Mouse (Mus musculus) testis, adult 2 months (tissue): ENCODE measurements at regions not wholly inside any gene's neighbourhood (a gene's known extent, or its start where the extent isn't known, plus 50 kb on each side); places are given as distances from the start of the nearest gene placed in this dataset.

Experiments used
- H3K27ac ChIP-seq: fragments of 200-500 bp; 2 replicates; pipeline ENCODE4 v1.5.1; 2012; ENCODE audit warnings: low read depth, low read length; ENCODE audit not compliant: control insufficient read depth, insufficient read depth
- H3K27me3 ChIP-seq: fragments of 200-500 bp; 2 replicates; pipeline ENCODE4 v1.6.1; 2012; ENCODE audit warnings: mild to moderate bottlenecking, low read length, moderate library complexity; ENCODE audit not compliant: control insufficient read depth, insufficient read depth
- H3K36me3 ChIP-seq: fragments of 200-500 bp; 2 replicates; pipeline ENCODE4 v1.6.1; 2012; ENCODE audit warnings: mild to moderate bottlenecking, low read length; ENCODE audit not compliant: control insufficient read depth, insufficient read depth
- H3K4me1 ChIP-seq: fragments of 200-500 bp; 2 replicates; pipeline ENCODE4 v1.6.1; 2012; ENCODE audit warnings: low read length; ENCODE audit not compliant: control insufficient read depth, insufficient read depth
- H3K4me3 ChIP-seq: fragments of 200-500 bp; 2 replicates; pipeline ENCODE4 v1.5.1; 2012; ENCODE audit warnings: low read depth, mild to moderate bottlenecking, low read length, moderate library complexity, mixed read lengths; ENCODE audit not compliant: control insufficient read depth
- CTCF ChIP-seq: fragments of 200-500 bp; IDR thresholded peaks from 2 replicates; pipeline ENCODE4 v1.5.1; 2012; ENCODE audit warnings: low read depth, mild to moderate bottlenecking, inconsistent platforms, low read length, moderate library complexity; ENCODE audit not compliant: control insufficient read depth, insufficient read depth, insufficient replicate concordance
- POLR2A ChIP-seq: fragments of 200-500 bp; IDR thresholded peaks from 2 replicates; pipeline ENCODE4 v1.6.1; 2012; ENCODE audit warnings: low read depth, mild to moderate bottlenecking, inconsistent platforms, low read length, moderate library complexity; ENCODE audit not compliant: control insufficient read depth

GRCm38 (mm10) chr8:35935034-35935433 lies 169.4 kb downstream of the Gm19410 start:
- Histone ChIP-seq H3K4me1 (no peaks in the 10 kb centered on the region), H3K36me3 (no peaks in the 10 kb centered on the region), H3K27me3 (no peaks in the 10 kb centered on the region), H3K27ac (no peak overlapping the region), H3K4me3 (no peak overlapping the region)
- no peak for TF ChIP-seq POLR2A
- no peak for TF ChIP-seq CTCF

GRCm38 (mm10) chr8:35939199-35939598 lies 173.6 kb downstream of the Gm19410 start:
- Histone ChIP-seq H3K27ac (no peak overlapping the region), H3K4me3 (no peak overlapping the region), H3K4me1 (no peaks in the 10 kb centered on the region), H3K36me3 (no peaks in the 10 kb centered on the region), H3K27me3 (no peaks in the 10 kb centered on the region)
- TF ChIP-seq CTCF (no peak), POLR2A (no peak)

- H3K4me1 ChIP-seq = peaks cover 2% of the 10 kb centered on the region
- TF ChIP-seq CTCF (no peak), POLR2A (no peak)
- H3K4me3 ChIP-seq = no peak overlapping the region
- no peaks in the 10 kb centered on the region for H3K27me3 ChIP-seq
- no peaks in the 10 kb centered on the region for H3K36me3 ChIP-seq
- H3K27ac ChIP-seq = no peak overlapping the region
These were observed 176.9 kb downstream of the Gm19410 start for GRCm38 (mm10) chr8:35942515-35942914.

- no peak for TF ChIP-seq CTCF
- TF ChIP-seq POLR2A = no peak
- Histone ChIP-seq H3K27ac (no peak overlapping the region), H3K4me1 (peaks cover 2% of the 10 kb centered on the region), H3K36me3 (no peaks in the 10 kb centered on the region), H3K27me3 (no peaks in the 10 kb centered on the region), H3K4me3 (no peak overlapping the region)
These were observed 178.1 kb downstream of the Gm19410 start for GRCm38 (mm10) chr8:35943686-35944085.

- Histone ChIP-seq H3K4me3 (no peak overlapping the region), H3K27ac (no peak overlapping the region), H3K4me1 (peaks cover 2% of the 10 kb centered on the region), H3K36me3 (no peaks in the 10 kb centered on the region), H3K27me3 (no peaks in the 10 kb centered on the region)
- TF ChIP-seq POLR2A (no peak), CTCF (no peak)
These were observed 178.9 kb downstream of the Gm19410 start for GRCm38 (mm10) chr8:35944461-35944860.

- TF ChIP-seq POLR2A = no peak
- H3K4me1 ChIP-seq = peaks cover 2% of the 10 kb centered on the region
These were observed 180.9 kb downstream of the Gm19410 start for GRCm38 (mm10) chr8:35946539-35946940.

GRCm38 (mm10) chr8:35948146-35948545 lies 182.6 kb downstream of the Gm19410 start:
- H3K4me1 ChIP-seq = peaks cover 2% of the 10 kb centered on the region

More at GRCm38 (mm10) chr8:35946539-35946940, 180.9 kb downstream of the Gm19410 start:
- Histone ChIP-seq H3K27ac (no peak overlapping the region), H3K4me3 (no peak overlapping the region), H3K27me3 (no peaks in the 10 kb centered on the region), H3K36me3 (no peaks in the 10 kb centered on the region)

GRCm38 (mm10) chr8:35948751-35949183 lies 183.2 kb downstream of the Gm19410 start:
- Histone ChIP-seq H3K4me1 (peaks cover 2% of the 10 kb centered on the region), H3K27me3 (no peaks in the 10 kb centered on the region), H3K4me3 (no peak overlapping the region), H3K36me3 (no peaks in the 10 kb centered on the region), H3K27ac (no peak overlapping the region)
- TF ChIP-seq CTCF (no peak), POLR2A (no peak)

More at GRCm38 (mm10) chr8:35948146-35948545, 182.6 kb downstream of the Gm19410 start:
- Histone ChIP-seq H3K27ac (no peak overlapping the region), H3K4me3 (no peak overlapping the region), H3K27me3 (no peaks in the 10 kb centered on the region), H3K36me3 (no peaks in the 10 kb centered on the region)
- TF ChIP-seq CTCF (no peak), POLR2A (no peak)
